ENCODE assay signal across 13 mouse cellular contexts in the genomic region with DNA sequence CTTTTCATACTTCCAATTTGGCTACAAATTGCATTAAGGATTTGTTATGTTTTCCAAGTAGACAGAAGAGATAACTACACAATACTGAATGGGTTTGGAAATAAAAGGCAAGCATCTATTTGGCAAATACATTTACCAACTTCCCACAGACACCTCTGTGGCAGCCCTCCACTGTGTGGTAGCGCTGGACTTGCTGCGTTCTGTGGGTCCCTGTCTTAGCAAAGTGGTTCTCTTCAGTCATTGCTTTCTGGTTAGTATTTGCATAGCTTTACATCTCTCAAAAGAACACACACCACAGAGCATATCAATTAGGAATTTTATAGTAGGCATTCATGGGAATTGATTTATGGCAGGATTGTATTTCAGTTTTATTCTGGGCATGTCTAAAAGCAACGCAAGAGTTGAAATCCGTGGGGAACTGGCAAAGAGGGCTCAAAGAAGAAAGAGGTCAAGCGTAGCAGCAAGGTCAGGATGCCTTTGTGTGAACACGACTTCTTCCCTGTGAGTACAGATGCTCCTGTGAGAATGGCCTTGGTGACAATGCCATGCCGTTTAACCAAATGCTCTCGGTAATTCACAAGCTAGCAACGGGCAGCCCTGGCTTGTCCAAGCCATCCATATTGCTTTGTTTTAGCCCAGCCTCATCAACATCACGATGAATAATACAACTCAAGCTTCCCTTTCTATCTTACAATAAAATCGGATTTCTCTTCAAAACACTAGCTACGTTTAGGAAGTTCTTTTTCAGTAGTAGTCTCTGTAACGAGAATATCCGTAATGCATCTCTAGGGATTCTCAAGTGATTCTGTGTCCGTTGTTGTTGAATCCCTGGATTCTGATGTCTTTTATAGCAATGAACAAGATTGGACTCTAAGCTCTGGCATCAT. TPM values are rescaled to one million over a fixed set of nuclear protein-coding genes. Genes with fewer than 3 reads are reported as not detected.
DNase-seq lines count a peak whose midpoint lies in the region; ATAC-seq lines count a peak whose summit lies in the region.
"Had no signal": no experiment of that assay in that cellular context is flagged by ENCODE, and none has a peak within 500 bp of the region (broad histone marks: within the 10 kb centered on the region; RNA-seq: fewer than 3 reads in every experiment).

No protein-coding gene starts in this region.

- H3K4me2 ChIP-seq in hindbrain, embryonic 12.5 days (replicated peaks) = peak overlapping the region; percentile 19
- peak overlapping the region; percentile 36 for H3K4me2 ChIP-seq in midbrain, embryonic 13.5 days (replicated peaks)
- H3K4me2 ChIP-seq in neural tube, embryonic 14.5 days (ENCODE audit: low read depth, low read length) = peak overlapping the region; percentile 19; the same call in 1 of the 2 replicates
- H3K4me2 ChIP-seq: limb, embryonic 13.5 days had no signal

- H3K9me3 ChIP-seq in hindbrain, embryonic 12.5 days (replicated peaks) = no peaks in the 10 kb centered on the region
- H3K9me3 ChIP-seq in midbrain, embryonic 13.5 days = no peaks in the 10 kb centered on the region
- H3K9me3 ChIP-seq in neural tube, embryonic 14.5 days (ENCODE audit: control insufficient read depth, low read length) = no peaks in the 10 kb centered on the region
- H3K9me3 ChIP-seq: G1E; limb, embryonic 13.5 days had no signal

- H3K9ac ChIP-seq in hindbrain, embryonic 12.5 days = no peak overlapping the region
- H3K9ac ChIP-seq in midbrain, embryonic 13.5 days (replicated peaks) = no peak overlapping the region
- H3K9ac ChIP-seq in neural tube, embryonic 14.5 days (replicated peaks; ENCODE audit: low read depth, low read length) = no peak overlapping the region
- H3K9ac ChIP-seq: limb, embryonic 13.5 days had no signal

- no peaks in the 10 kb centered on the region for H3K27me3 ChIP-seq in hindbrain, embryonic 12.5 days
- H3K27me3 ChIP-seq in midbrain, embryonic 13.5 days = no peaks in the 10 kb centered on the region
- H3K27me3 ChIP-seq in neural tube, embryonic 14.5 days (ENCODE audit: control insufficient read depth, insufficient read depth, low read length) = no peaks in the 10 kb centered on the region
- H3K27me3 ChIP-seq: limb, embryonic 13.5 days had no signal

- 23% methylated on average over 15 of the region's 15 CpGs for WGBS in hindbrain, embryonic 12.5 days
- WGBS in midbrain, embryonic 13.5 days = 13% methylated on average over 15 of the region's 15 CpGs
- WGBS in neural tube, embryonic 14.5 days = 9% methylated on average over 15 of the region's 15 CpGs

- intact Hi-C loops in gastrocnemius, postnatal 36 days (cut with DNase I) = loop anchor here (10.0 kb wide), 2 partner anchors 245 to 405 kb away; a partner anchor contains a TSS

- H3K27ac ChIP-seq in hindbrain, embryonic 12.5 days = peak overlapping the region; percentile 49
- peak overlapping the region; percentile 54 for H3K27ac ChIP-seq in midbrain, embryonic 13.5 days
- peak overlapping the region; percentile 16; the same call in 1 of the 2 replicates for H3K27ac ChIP-seq in neural tube, embryonic 14.5 days (ENCODE audit: low read depth, low read length)
- H3K27ac ChIP-seq: limb, embryonic 13.5 days; macrophage had no signal

- H3K36me3 ChIP-seq in hindbrain, embryonic 12.5 days = no peaks in the 10 kb centered on the region
- H3K36me3 ChIP-seq in midbrain, embryonic 13.5 days = no peaks in the 10 kb centered on the region
- H3K36me3 ChIP-seq in neural tube, embryonic 14.5 days (ENCODE audit: control insufficient read depth, insufficient read depth, low read length) = no peaks in the 10 kb centered on the region
- H3K36me3 ChIP-seq: G1E; limb, embryonic 13.5 days had no signal

- DNase-seq in embryo, embryonic 10.5 days (ENCODE audit: low spot score) = peak; percentile 89
- DNase-seq in adrenal gland, postnatal 36 days = no peak
- no peak for DNase-seq in gastrocnemius, postnatal 36 days
- DNase-seq in cerebellum, postnatal 36 days = no peak
- no peak for DNase-seq in thymus, postnatal 0 days (ENCODE audit: low spot score)
- DNase-seq: adrenal gland, adult 8-10 months; cerebellum, adult 9-10 months had no signal

- peak; percentile 87 for ATAC-seq in hindbrain, embryonic 12.5 days (ENCODE audit: low FRiP score)
- ATAC-seq in midbrain, embryonic 13.5 days = 0 out of 2 replicates have a peak, but pooled peaks have one; percentile 53
- ATAC-seq in neural tube, embryonic 14.5 days (ENCODE audit: low read depth) = peak; percentile 87

- H3K4me3 ChIP-seq in hindbrain, embryonic 12.5 days = no peak overlapping the region
- H3K4me3 ChIP-seq in midbrain, embryonic 13.5 days (replicated peaks) = no peak overlapping the region
- H3K4me3 ChIP-seq in neural tube, embryonic 14.5 days (ENCODE audit: low read depth, low read length) = no peak overlapping the region
- H3K4me3 ChIP-seq: limb, embryonic 13.5 days had no signal

- H3K4me1 ChIP-seq in hindbrain, embryonic 12.5 days = peaks cover 15% of the 10 kb centered on the region
- H3K4me1 ChIP-seq in midbrain, embryonic 13.5 days (replicated peaks) = peaks cover 17% of the 10 kb centered on the region
- 0 out of 2 replicates have a peak, but pooled peaks cover 10% of the 10 kb centered on the region for H3K4me1 ChIP-seq in neural tube, embryonic 14.5 days (ENCODE audit: control insufficient read depth, insufficient read depth, low read length)
- H3K4me1 ChIP-seq: limb, embryonic 13.5 days had no signal

RNA-seq across cellular contexts. Expression of a gene that starts 10.8 kb away (rescaled TPM):
- 46.4 and 47.5 TPM in 2 replicates for polyA plus RNA-seq in hindbrain, embryonic 12.5 days (2016; fragmentation: Nextera tagmentation; extraction: Ambion mirVana)
- polyA plus RNA-seq in midbrain, embryonic 13.5 days (2015; fragmentation: Nextera tagmentation; extraction: Ambion mirVana) = 43.4 and 46.6 TPM in 2 replicates
- 57.8 and 59.0 TPM in 2 replicates for polyA plus RNA-seq in neural tube, embryonic 14.5 days (2014; fragmentation: Nextera tagmentation; extraction: Ambion mirVana)
- 10 to 100 TPM; 53.8 to 57.9 TPM for total RNA-seq in adrenal gland, postnatal 36 days (2021)
- 10 to 100 TPM; 43.6 to 44.5 TPM for total RNA-seq in gastrocnemius, postnatal 36 days (2021)
- 32.8 and 36.3 TPM in 2 replicates for polyA plus RNA-seq in thymus, postnatal 0 days (2015; fragmentation: Nextera tagmentation; extraction: Ambion mirVana)

RNA-seq across cellular contexts. Expression of a gene that starts 25.9 kb away (rescaled TPM):
- 300 and 313 TPM in 2 replicates for polyA plus RNA-seq in hindbrain, embryonic 12.5 days (2016; fragmentation: Nextera tagmentation; extraction: Ambion mirVana)
- 343 and 393 TPM in 2 replicates for polyA plus RNA-seq in midbrain, embryonic 13.5 days (2015; fragmentation: Nextera tagmentation; extraction: Ambion mirVana)
- polyA plus RNA-seq in neural tube, embryonic 14.5 days (2014; fragmentation: Nextera tagmentation; extraction: Ambion mirVana) = 321 and 333 TPM in 2 replicates
- total RNA-seq in adrenal gland, postnatal 36 days (2021) = 100 to 1,000 TPM; 193 to 194 TPM
- total RNA-seq in gastrocnemius, postnatal 36 days (2021) = 100 to 1,000 TPM; 121 TPM
- polyA plus RNA-seq in thymus, postnatal 0 days (2015; fragmentation: Nextera tagmentation; extraction: Ambion mirVana) = 251 and 280 TPM in 2 replicates

RNA-seq across cellular contexts. Expression of a gene that starts 57.2 kb away (rescaled TPM):
- 217 and 224 TPM in 2 replicates for polyA plus RNA-seq in hindbrain, embryonic 12.5 days (2016; fragmentation: Nextera tagmentation; extraction: Ambion mirVana)
- 243 and 250 TPM in 2 replicates for polyA plus RNA-seq in midbrain, embryonic 13.5 days (2015; fragmentation: Nextera tagmentation; extraction: Ambion mirVana)
- 204 and 218 TPM in 2 replicates for polyA plus RNA-seq in neural tube, embryonic 14.5 days (2014; fragmentation: Nextera tagmentation; extraction: Ambion mirVana)
- total RNA-seq in adrenal gland, postnatal 36 days (2021) = 100 to 1,000 TPM; 160 to 207 TPM
- 10 to 100 TPM; 49.0 to 60.3 TPM for total RNA-seq in gastrocnemius, postnatal 36 days (2021)
- 201 and 206 TPM in 2 replicates for polyA plus RNA-seq in thymus, postnatal 0 days (2015; fragmentation: Nextera tagmentation; extraction: Ambion mirVana)
